Mouse (Mus musculus) ES-E14 (cell line): ENCODE data around the gene Atp1b3.

Experiments used
- CHD2 ChIP-seq: IDR thresholded peaks from 2 replicates; pipeline ENCODE4 v1.6.1; 2014; ENCODE audit warnings: mild to moderate bottlenecking, low read depth, low read length, inconsistent platforms
- HCFC1 ChIP-seq: IDR thresholded peaks from 2 replicates; pipeline ENCODE4 v1.6.1; 2012; ENCODE audit warnings: low read length, inconsistent platforms, borderline replicate concordance; ENCODE audit not compliant: insufficient read depth
- MAFK ChIP-seq: IDR thresholded peaks from 2 replicates; pipeline ENCODE4 v1.6.1; 2014; ENCODE audit warnings: mild to moderate bottlenecking, low read depth, low read length, inconsistent platforms; ENCODE audit not compliant: insufficient read depth
- ZNF384 ChIP-seq: IDR thresholded peaks from 2 replicates; pipeline ENCODE4 v1.6.1; 2012; ENCODE audit warnings: low read depth, low read length, inconsistent platforms

DNA sequence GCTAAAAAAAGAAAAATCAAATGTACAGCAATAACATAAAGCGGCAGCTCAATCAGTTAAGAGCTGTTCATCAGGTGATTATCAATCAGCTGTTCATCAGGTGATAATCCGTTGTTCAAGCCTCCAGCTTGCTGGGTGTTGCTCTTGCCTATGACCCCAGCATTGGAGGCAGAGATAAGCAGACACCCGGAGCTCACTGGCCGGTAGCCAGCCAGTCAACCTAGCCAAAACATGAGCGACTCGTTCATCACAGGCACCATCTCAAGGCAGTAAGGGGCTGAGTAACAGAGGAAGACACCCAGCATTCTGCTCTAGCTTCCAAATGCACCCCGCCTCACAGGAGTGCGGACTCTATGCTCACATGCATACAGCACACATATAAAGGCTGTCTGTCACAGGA lies 10.4 kb downstream of the Atp1b3 start:
- no peak for TF ChIP-seq ZNF384
- no peak for TF ChIP-seq HCFC1
- no peak for TF ChIP-seq MAFK
- TF ChIP-seq CHD2: no peak
